Mouse (Mus musculus) cerebellum, adult 2 months (tissue): Measurements from ENCODE around the gene Dst.

ENCODE experiments used
- CTCF ChIP-seq: fragments of 200-500 bp; IDR thresholded peaks from 2 replicates; pipeline ENCODE4 v1.5.1; 2011; ENCODE audit warnings: low read depth, mild to moderate bottlenecking, control low read depth, low read length, moderate library complexity, borderline replicate concordance; ENCODE audit not compliant: insufficient read depth
- POLR2A ChIP-seq: fragments of 200-500 bp; IDR thresholded peaks from 2 replicates; pipeline ENCODE4 v1.6.1; 2011; ENCODE audit warnings: low read length, control low read depth, borderline replicate concordance; ENCODE audit not compliant: insufficient read depth

DNA sequence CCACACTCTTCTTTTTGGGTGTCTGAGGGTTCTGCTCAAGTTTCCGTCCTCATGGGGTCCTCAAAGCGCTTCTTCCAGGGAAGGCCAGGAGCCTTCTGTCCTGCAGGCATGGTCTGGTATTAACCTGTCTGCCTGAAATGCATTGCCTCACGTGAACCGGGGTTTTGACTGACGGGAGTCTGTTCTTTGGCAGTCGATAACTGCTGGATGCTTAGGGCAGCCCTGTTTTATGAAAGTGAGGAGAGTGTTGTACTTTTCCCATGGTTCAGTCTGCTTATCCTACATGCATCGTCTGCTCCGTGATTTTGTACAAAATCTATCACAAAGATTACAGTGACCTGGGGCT is 338.6 kb downstream of the Dst start:
- TF ChIP-seq POLR2A, result no peak
- TF ChIP-seq CTCF, result no peak
